Mouse (Mus musculus) retina, embryonic 14.5 days (tissue): ENCODE measurements around the gene Zfp513.
A peak's percentile ranks its signal among the peaks of the same experiment; 100 is the strongest.
"Not testable (repeated sequence)": the region's sequence is repeated elsewhere in the genome, so short reads cannot be mapped to it uniquely, and the experiment has no call there.

ENCODE experiments used
- DNase-seq: peaks from one replicate; pipeline ENCODE4 v3.0.0-alpha.2; 2015; ENCODE audit warnings: low spot score

Gene Zfp513

GRCm38 (mm10) chr5:31201742-31202590 lies at the start of gene Zfp513:
Zfp513 (minus strand) TSS chr5:31202303.
- DNase-seq = peak; percentile 99

GRCm38 (mm10) chr5:31251541-31252101 lies 49.5 kb upstream of the Zfp513 start, which contains the start of gene Krtcap3:
Krtcap3 (plus strand) TSS chr5:31251691.
- peak; percentile 30 for DNase-seq

GRCm38 (mm10) chr5:31250716-31251115 lies 48.6 kb upstream of the Zfp513 start:
- DNase-seq = no peak

- DNase-seq = no peak
Observed at GRCm38 (mm10) chr5:31242191-31242590, 40.1 kb upstream of the Zfp513 start.

GRCm38 (mm10) chr5:31241522-31242034 lies 39.5 kb upstream of the Zfp513 start:
- DNase-seq = no peak

GRCm38 (mm10) chr5:31240637-31241521 lies 38.8 kb upstream of the Zfp513 start, which contains the start of the genes Nrbp1 and Gm9970:
Nrbp1 (plus strand) TSS chr5:31240864.
Gm9970 (minus strand) TSS chr5:31241232.
- DNase-seq = peak; percentile 98

GRCm38 (mm10) chr5:31226641-31227040 lies 24.5 kb upstream of the Zfp513 start:
- no peak for DNase-seq

GRCm38 (mm10) chr5:31222696-31223095 lies 20.6 kb upstream of the Zfp513 start:
- DNase-seq = no peak

GRCm38 (mm10) chr5:31221304-31221945 lies 19.3 kb upstream of the Zfp513 start:
- DNase-seq = peak; percentile 72

GRCm38 (mm10) chr5:31220448-31221303 lies 18.6 kb upstream of the Zfp513 start, which contains the start of gene Ppm1g:
Ppm1g (minus strand) TSS chr5:31220687.
- peak; percentile 99 for DNase-seq

- peak; percentile 67 for DNase-seq
Observed at GRCm38 (mm10) chr5:31219911-31220447, 17.9 kb upstream of the Zfp513 start.

- no peak for DNase-seq
Observed at GRCm38 (mm10) chr5:31219474-31219873, 17.4 kb upstream of the Zfp513 start.

GRCm38 (mm10) chr5:31219070-31219469 lies 17.0 kb upstream of the Zfp513 start:
- peak; percentile 53 for DNase-seq

GRCm38 (mm10) chr5:31218294-31218693 lies 16.2 kb upstream of the Zfp513 start:
- DNase-seq = no peak

GRCm38 (mm10) chr5:31216554-31216953 lies 14.5 kb upstream of the Zfp513 start:
- DNase-seq = not testable (repeated sequence)

GRCm38 (mm10) chr5:31204421-31204820 lies 2.3 kb upstream of the Zfp513 start:
- no peak for DNase-seq

GRCm38 (mm10) chr5:31203866-31204265 lies 1.8 kb upstream of the Zfp513 start:
- DNase-seq = no peak

- DNase-seq = no peak
Observed at GRCm38 (mm10) chr5:31202933-31203332, 830 bp upstream of the Zfp513 start.

GRCm38 (mm10) chr5:31201042-31201741 lies 911 bp downstream of the Zfp513 start:
- no peak for DNase-seq
